Mouse (Mus musculus) kidney, embryonic 16.5 days (tissue): ENCODE results near the gene Trmt2b. TPM values are rescaled to one million over a fixed set of nuclear protein-coding genes. Genes with fewer than 3 reads are reported as not detected.
A peak's percentile ranks its signal among the peaks of the same experiment; 100 is the strongest.
"Not testable (repeated sequence)": the region's sequence is repeated elsewhere in the genome, so short reads cannot be mapped to it uniquely, and the experiment has no call there.

Experiments used
- ATAC-seq: fragments of 200-750 bp; cut with Nextera tagmentation; 2 replicates; pipeline ENCODE4 v1.8.0; 2017; ENCODE audit warnings: moderate TSS enrichment; ENCODE audit not compliant: low FRiP score, low TSS enrichment
- H3K27ac ChIP-seq: fragments of 300-500 bp; sonication (generic); 2 replicates; pipeline ENCODE4 v1.5.1; 2014; ENCODE audit warnings: low read length
- H3K27me3 ChIP-seq: fragments of 300-500 bp; sonication (generic); 2 replicates; pipeline ENCODE4 v1.6.1; 2014; ENCODE audit warnings: low read length, control low read depth, mixed read lengths; ENCODE audit not compliant: insufficient read depth
- H3K36me3 ChIP-seq: fragments of 300-500 bp; sonication (generic); 2 replicates; pipeline ENCODE4 v1.6.1; 2014; ENCODE audit warnings: low read length, control low read depth, mixed read lengths; ENCODE audit not compliant: insufficient read depth
- H3K4me1 ChIP-seq: fragments of 300-500 bp; sonication (generic); 2 replicates; pipeline ENCODE4 v1.6.1; 2014; ENCODE audit warnings: low read length, control low read depth, mixed read lengths; ENCODE audit not compliant: insufficient read depth
- H3K4me2 ChIP-seq: fragments of 300-500 bp; sonication (generic); replicated peaks from 2 replicates; pipeline ENCODE4 v1.6.1; 2014; ENCODE audit warnings: low read depth, low read length
- H3K4me3 ChIP-seq: fragments of 300-500 bp; sonication (generic); 2 replicates; pipeline ENCODE4 v1.5.1; 2014; ENCODE audit warnings: mild to moderate bottlenecking, low read length
- H3K9ac ChIP-seq: fragments of 300-500 bp; sonication (generic); replicated peaks from 2 replicates; pipeline ENCODE4 v1.6.1; 2014; ENCODE audit warnings: low read length
- H3K9me3 ChIP-seq: fragments of 300-500 bp; sonication (generic); 2 replicates; pipeline ENCODE4 v1.6.1; 2016; ENCODE audit warnings: low read length, control low read depth
- whole genome bisulfite sequencing: fragments of 180-500 bp; shearing (Covaris S2); extraction: QIAGEN DNeasy Blood & Tissue Kit; methylation state at CpG from one replicate; pipeline ENCODE4 v1.1.7; 2014; 5-methylcytosine and 5-hydroxymethylcytosine counted together
- polyA plus RNA-seq: library from polyadenylated mRNA; unstranded; fragments of >200 nt; fragmentation: Nextera tagmentation; extraction: Ambion mirVana; gene quantifications from 2 replicates; pipeline ENCODE4 v1.2.1, GENCODE M21; 2015

Trmt2b gene
- polyA plus RNA-seq = 20.8 and 22.2 TPM in 2 replicates

DNA sequence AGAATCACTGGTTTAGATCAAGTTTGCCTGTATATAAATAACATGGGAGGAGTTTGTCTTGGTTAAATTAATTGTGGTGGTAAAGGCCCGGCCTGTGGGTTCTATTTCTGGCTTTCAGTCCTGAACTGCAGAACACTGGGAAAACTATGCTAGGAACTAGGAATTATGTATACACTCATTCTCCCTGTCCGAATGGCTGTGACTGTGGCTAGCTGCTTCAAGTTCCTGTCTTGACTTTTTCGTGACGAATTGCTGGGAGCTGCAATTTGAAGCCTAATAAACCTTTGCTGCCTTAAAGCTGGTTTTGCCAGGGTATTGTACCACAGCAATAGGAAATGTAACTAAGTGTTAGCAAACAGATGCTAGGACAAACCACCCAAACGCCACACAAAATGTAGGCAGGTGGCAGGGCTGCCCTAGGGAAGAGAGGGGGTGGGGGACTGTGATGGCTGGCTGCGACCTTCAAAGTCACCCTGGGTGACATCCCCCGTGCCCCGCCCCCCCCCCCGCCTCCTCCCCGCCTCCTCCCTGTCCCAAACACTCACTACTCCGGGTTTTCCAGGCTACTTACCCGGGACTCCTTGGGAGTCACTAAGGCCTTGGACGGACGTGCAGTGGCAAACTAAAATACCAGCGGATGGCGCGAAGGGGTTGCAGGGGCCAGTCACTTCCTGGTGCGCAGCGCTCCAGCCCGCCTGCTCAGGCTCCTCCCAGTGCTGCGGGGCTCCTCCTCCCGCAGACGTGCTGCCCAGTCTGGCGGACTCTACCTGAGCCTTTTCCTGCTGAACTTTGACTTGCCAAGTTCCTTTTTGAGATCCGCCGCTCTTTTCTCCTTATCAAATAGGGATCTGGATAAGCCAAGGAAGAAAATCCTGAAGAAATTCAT lies at the start of gene Trmt2b:
Trmt2b (minus strand) TSS at position 710 of the 886 bp plus-strand sequence.
- Histone ChIP-seq H3K4me3 (peak within 1 kb of the TSS; percentile 49), H3K9me3 (no peaks in the 10 kb centered on the region), H3K4me1 (0 out of 2 replicates have a peak, but pooled peaks cover 2% of the 10 kb centered on the region), H3K27ac (peak within 1 kb of the TSS; percentile 85), H3K27me3 (no peaks in the 10 kb centered on the region; the same call in 1 of the 2 replicates), H3K4me2 (peak within 1 kb of the TSS; percentile 51), H3K36me3 (no peaks in the 10 kb centered on the region), H3K9ac (peak within 1 kb of the TSS; percentile 48)
- ATAC-seq = peak; percentile 96
- WGBS = 19% methylated on average over 23 of the region's 26 CpGs

DNA sequence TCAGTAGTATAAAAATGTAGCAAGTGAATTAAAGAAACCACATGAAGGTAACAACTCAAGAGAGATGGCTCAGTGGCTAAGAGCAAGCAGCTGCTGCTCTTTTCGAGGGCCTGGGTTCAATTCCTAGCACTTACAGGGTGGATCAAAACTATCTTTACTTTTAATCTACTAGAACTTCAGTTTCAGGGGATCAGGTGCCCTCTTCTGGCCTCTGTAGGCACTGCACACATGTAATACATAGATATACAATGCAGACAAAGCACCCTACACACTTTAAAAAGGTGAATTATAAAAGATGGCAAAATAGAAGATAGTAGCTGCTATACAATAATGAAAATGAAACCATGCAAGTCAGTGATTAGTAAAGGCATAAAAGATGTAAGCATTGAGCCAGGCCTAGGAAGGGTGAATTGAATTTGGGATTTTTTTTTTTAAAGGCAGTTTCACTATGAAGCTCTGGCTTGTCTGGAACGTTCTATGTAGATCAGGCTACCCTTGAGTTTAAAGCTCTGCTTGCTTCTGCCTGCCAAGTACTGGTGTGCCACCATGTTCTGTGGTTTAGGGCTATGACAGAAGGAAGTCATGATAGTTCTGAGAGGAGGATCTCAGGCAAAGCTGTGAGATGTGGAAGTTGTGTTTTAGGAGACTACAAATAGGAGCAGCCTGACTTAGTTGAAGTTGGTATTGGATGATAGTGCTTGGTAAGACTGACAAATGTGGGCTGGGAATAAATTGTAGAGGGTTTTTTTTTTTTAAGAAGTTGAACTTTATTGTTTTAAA lies 42.6 kb upstream of the Trmt2b start:
- Histone ChIP-seq H3K27ac (no peak overlapping the region), H3K4me1 (no peaks in the 10 kb centered on the region), H3K36me3 (peaks cover 9% of the 10 kb centered on the region; the same call in 1 of the 2 replicates), H3K9me3 (no peaks in the 10 kb centered on the region), H3K9ac (no peak overlapping the region), H3K27me3 (no peaks in the 10 kb centered on the region; the same call in 1 of the 2 replicates), H3K4me2 (no peak overlapping the region), H3K4me3 (no peak overlapping the region)
- ATAC-seq = no peak
- 85% methylated on average over 2 of the region's 2 CpGs for WGBS

GRCm38 (mm10) chrX:134311193-134311592 lies 34.4 kb upstream of the Trmt2b start:
- H3K4me2 ChIP-seq, H3K4me1 ChIP-seq, H3K36me3 ChIP-seq, H3K9ac ChIP-seq, H3K27me3 ChIP-seq, H3K27ac ChIP-seq, ATAC-seq, H3K9me3 ChIP-seq, H3K4me3 ChIP-seq: not testable (repeated sequence)
- 91% methylated on average over 7 of the region's 7 CpGs for WGBS

DNA sequence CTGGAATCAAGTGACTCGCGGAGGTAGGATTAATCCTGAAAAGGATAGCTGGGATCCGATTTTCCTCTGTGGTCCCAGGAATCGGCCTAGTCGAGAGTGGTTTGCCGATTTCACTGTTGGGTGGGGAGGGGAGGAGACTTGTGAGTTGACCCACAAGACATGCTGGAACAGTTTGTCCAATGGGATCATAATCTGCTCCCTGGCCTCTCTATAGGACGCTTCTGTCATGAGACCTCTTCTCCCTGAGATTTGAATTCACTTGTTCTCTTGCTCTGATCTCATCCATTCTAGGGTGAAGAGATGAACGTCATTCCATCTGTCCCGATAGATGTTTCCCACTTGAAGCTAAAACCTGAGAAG lies 31.5 kb upstream of the Trmt2b start:
- no peaks in the 10 kb centered on the region for H3K9me3 ChIP-seq
- WGBS = 39% methylated on average over 9 of the region's 9 CpGs
- no peaks in the 10 kb centered on the region for H3K36me3 ChIP-seq
- H3K9ac ChIP-seq = peak overlapping the region; percentile 53
- H3K4me1 ChIP-seq = peaks cover 3% of the 10 kb centered on the region; the same call in 1 of the 2 replicates
- H3K4me3 ChIP-seq = peak overlapping the region; percentile 54
- no peak overlapping the region for H3K27ac ChIP-seq
- peak overlapping the region; percentile 55 for H3K4me2 ChIP-seq
- peak; percentile 88 for ATAC-seq
- no peaks in the 10 kb centered on the region; the same call in 1 of the 2 replicates for H3K27me3 ChIP-seq

- peak; percentile 96 for ATAC-seq
- peaks cover 3% of the 10 kb centered on the region; the same call in 1 of the 2 replicates for H3K4me1 ChIP-seq
- peak within 1 kb of the TSS; percentile 55 for H3K4me2 ChIP-seq
- peak within 1 kb of the TSS; percentile 58 for H3K9ac ChIP-seq
- 0 out of 2 replicates have a peak within 1 kb of the TSS, but pooled peaks have one; percentile 24 for H3K27ac ChIP-seq
- H3K4me3 ChIP-seq = peak within 1 kb of the TSS; percentile 54
- 23% methylated on average over 36 of the region's 36 CpGs for WGBS
- no peaks in the 10 kb centered on the region for H3K36me3 ChIP-seq
- no peaks in the 10 kb centered on the region for H3K9me3 ChIP-seq
- no peaks in the 10 kb centered on the region; the same call in 1 of the 2 replicates for H3K27me3 ChIP-seq
These were observed 30.9 kb upstream of the Trmt2b start, which contains the start of gene Cenpi for GRCm38 (mm10) chrX:134307534-134308274. Gene Cenpi (plus strand): TSS chrX:134308084.

DNA sequence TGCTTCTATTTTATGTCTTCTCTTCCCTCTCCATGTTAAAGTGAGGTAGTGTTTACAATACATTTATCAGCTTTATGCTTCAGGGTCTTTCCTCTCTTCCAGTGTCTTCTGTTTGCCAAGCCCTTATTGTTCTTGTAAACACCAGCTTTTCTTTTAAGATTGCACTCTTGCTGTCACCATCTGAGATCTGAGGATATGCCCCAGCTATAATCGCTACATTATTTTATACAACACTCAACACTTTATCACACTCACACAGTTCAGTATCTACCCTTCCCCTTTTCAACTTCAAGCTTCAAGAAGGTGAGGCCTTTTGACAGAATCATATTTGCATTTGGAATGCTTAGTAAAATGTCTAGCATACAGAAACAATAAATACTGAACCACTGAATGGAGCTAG lies 26.5 kb upstream of the Trmt2b start:
- Histone ChIP-seq H3K9ac (no peak overlapping the region), H3K9me3 (no peaks in the 10 kb centered on the region), H3K27me3 (peaks cover 2% of the 10 kb centered on the region; the same call in 1 of the 2 replicates), H3K4me3 (no peak overlapping the region), H3K4me2 (no peak overlapping the region), H3K27ac (no peak overlapping the region), H3K36me3 (no peaks in the 10 kb centered on the region), H3K4me1 (0 out of 2 replicates have a peak, but pooled peaks cover 2% of the 10 kb centered on the region)
- WGBS = 92% methylated on average over 1 of the region's 1 CpGs
- ATAC-seq = no peak

GRCm38 (mm10) chrX:134300219-134300618 lies 23.4 kb upstream of the Trmt2b start:
- 66% methylated on average over 5 of the region's 5 CpGs for WGBS

GRCm38 (mm10) chrX:134297195-134297594 lies 20.4 kb upstream of the Trmt2b start:
- peaks cover 10% of the 10 kb centered on the region; the same call in 1 of the 2 replicates for H3K27me3 ChIP-seq
- no peaks in the 10 kb centered on the region for H3K9me3 ChIP-seq
- H3K4me1 ChIP-seq = 0 out of 2 replicates have a peak, but pooled peaks cover 4% of the 10 kb centered on the region
- H3K9ac ChIP-seq = no peak overlapping the region
- no peaks in the 10 kb centered on the region for H3K36me3 ChIP-seq
- H3K4me3 ChIP-seq = peak overlapping the region; percentile 48
- H3K27ac ChIP-seq = no peak overlapping the region
- no peak for ATAC-seq
- whole genome bisulfite sequencing = 38% methylated on average over 4 of the region's 4 CpGs
- peak overlapping the region; percentile 63 for H3K4me2 ChIP-seq

More at GRCm38 (mm10) chrX:134300219-134300618, 23.4 kb upstream of the Trmt2b start:
- Histone ChIP-seq H3K36me3 (no peaks in the 10 kb centered on the region), H3K4me1 (0 out of 2 replicates have a peak, but pooled peaks cover 4% of the 10 kb centered on the region), H3K9me3 (no peaks in the 10 kb centered on the region), H3K9ac (no peak overlapping the region), H3K27ac (no peak overlapping the region), H3K27me3 (peaks cover 5% of the 10 kb centered on the region; the same call in 1 of the 2 replicates), H3K4me2 (no peak overlapping the region), H3K4me3 (no peak overlapping the region)
- no peak for ATAC-seq

- 0 out of 2 replicates have a peak, but pooled peaks cover 4% of the 10 kb centered on the region for H3K4me1 ChIP-seq
- peaks cover 11% of the 10 kb centered on the region; the same call in 1 of the 2 replicates for H3K27me3 ChIP-seq
- no peaks in the 10 kb centered on the region for H3K9me3 ChIP-seq
- peak overlapping the region; percentile 63 for H3K4me2 ChIP-seq
- ATAC-seq = 0 out of 2 replicates have a peak, but pooled peaks have one; percentile 21
- WGBS = 26% methylated on average over 7 of the region's 7 CpGs
- H3K4me3 ChIP-seq = peak overlapping the region; percentile 48
- H3K36me3 ChIP-seq = no peaks in the 10 kb centered on the region
- H3K27ac ChIP-seq = no peak overlapping the region
- no peak overlapping the region for H3K9ac ChIP-seq
These were observed 20.0 kb upstream of the Trmt2b start for GRCm38 (mm10) chrX:134296737-134297136.
